Mouse (Mus musculus) bone marrow, adult 2 months (tissue): ENCODE results near the gene Pnmal2.

Experiments used
- CTCF ChIP-seq: fragments of 200-500 bp; IDR thresholded peaks from 2 replicates; pipeline ENCODE4 v1.5.1; 2011; ENCODE audit warnings: low read length, control low read depth; ENCODE audit not compliant: control insufficient read depth, insufficient read depth
- POLR2A ChIP-seq: fragments of 200-500 bp; IDR thresholded peaks from 2 replicates; pipeline ENCODE4 v1.6.1; 2011; ENCODE audit warnings: low read depth, mild to moderate bottlenecking, control low read depth, low read length, borderline replicate concordance; ENCODE audit not compliant: control insufficient read depth

- no peak for TF ChIP-seq CTCF
- no peak for TF ChIP-seq POLR2A
These were observed 43.9 kb downstream of the Pnmal2 start for GRCm38 (mm10) chr7:16988405-16988804.
